Mouse (Mus musculus) kidney, adult 2 months (tissue): ENCODE measurements around the gene Zfp385b.

Source experiments
- CTCF ChIP-seq: fragments of 200-500 bp; conservative IDR thresholded peaks from 2 replicates; pipeline ENCODE4 v1.5.1; 2011; ENCODE audit warnings: low read depth, mild to moderate bottlenecking, control low read depth, low read length, moderate library complexity, mixed read lengths; ENCODE audit not compliant: insufficient read depth, insufficient read length
- POLR2A ChIP-seq: fragments of 200-500 bp; IDR thresholded peaks from one replicate; pipeline ENCODE4 v1.6.1; 2011; ENCODE audit warnings: low read depth, low read length, control low read depth

DNA sequence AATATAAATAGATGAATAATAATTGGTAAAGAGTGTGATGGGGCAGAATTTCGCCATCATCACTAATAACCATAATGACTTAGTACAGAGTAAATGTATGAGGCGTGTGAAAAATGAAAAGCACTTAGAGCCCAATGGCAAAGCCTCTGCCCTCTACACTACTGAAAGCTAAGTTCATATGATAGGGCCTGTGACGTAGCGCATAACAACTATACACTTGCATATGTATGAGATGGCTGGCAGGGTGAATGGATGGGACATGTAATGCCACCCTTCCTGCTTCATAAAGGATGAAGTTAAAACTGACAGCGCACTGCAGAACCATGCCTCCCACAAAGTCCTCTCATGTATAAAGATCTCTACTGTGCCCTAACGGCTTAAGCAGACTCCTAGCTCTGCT, 226.9 kb downstream of the Zfp385b start:
- no peak for TF ChIP-seq CTCF
- TF ChIP-seq POLR2A: no peak
